Mouse (Mus musculus): Measurements from ENCODE around the gene Pou3f1.

The Pou3f1 gene

DNA sequence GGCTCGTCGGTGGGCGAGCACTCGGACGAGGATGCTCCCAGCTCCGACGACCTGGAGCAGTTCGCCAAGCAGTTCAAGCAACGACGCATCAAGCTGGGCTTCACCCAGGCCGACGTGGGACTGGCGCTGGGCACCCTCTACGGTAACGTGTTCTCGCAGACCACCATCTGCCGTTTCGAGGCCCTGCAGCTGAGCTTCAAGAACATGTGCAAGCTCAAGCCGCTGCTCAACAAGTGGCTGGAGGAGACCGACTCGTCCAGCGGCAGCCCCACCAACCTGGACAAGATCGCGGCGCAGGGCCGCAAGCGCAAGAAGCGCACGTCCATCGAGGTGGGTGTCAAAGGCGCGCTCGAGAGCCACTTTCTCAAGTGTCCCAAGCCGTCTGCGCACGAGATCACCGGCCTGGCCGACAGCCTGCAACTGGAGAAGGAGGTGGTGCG is 1.8 kb downstream of the Pou3f1 start:
- DNase-seq = peak; percentile 61

DNA sequence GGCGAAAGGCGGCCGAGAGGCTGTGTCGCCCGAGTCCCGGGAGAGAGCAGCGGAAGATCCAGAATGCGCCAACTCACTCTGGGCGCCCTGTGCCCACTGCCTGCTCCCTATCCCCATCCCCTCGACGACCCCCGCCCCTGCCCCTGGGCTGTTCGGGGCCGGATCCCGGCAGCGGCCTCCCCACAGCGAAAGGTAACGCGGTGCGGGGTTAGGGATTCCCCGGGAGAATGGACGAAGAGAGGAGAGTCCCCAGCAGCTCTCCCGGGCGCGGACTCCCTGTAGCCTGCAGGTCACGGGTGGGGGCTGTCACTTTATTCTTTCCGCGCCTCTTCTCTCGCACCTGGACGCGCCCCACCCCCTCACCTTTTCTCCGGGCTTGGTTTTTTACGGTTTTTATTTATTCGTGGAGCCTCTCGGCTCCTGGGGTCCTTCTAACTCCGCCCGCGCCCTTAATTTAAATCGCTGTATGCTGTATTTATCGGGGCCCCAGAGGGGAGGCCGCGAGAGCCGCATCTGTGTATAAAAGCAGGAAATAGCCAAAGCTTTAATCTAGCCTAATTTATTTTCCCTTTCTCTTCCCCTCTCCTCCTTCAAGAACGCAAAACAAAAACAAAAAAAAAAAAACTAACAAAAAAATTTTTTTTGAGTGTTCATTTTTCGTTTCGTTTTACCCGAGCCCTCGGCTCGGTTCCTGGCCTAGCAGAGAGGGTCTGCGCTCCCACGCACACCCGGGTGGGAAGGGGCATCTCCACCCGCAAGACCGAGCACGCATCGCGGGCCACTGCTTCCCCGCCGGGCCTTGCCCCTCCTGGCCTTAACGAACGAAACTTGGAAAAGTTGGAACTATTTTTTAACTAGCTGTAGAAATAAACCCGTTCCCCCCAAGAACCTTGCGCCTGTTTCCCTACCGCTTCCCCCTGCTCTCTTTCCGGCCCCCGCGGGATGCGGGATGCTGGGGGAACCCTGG is 2.9 kb downstream of the Pou3f1 start:
- DNase-seq = peak; percentile 48

DNA sequence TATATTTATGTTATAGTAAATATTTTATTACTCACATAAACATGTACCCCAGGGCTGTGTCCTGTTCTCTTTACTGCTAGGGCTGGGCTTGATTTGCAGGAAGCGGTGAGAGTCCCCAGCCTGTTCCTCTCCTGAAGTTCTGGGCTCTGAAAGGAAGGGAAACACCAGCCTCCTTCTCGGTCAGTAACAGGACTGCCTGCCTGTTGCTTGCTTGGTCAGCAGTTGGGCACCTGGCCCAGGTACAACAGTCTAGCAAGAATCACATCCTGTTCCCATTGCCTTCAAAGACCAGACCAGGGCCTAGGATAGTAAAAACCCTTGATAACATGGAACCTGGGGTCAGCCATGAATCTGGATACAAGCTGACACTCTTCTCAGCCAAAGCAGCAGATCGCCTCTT is 4.0 kb downstream of the Pou3f1 start:
- no peak for DNase-seq

DNA sequence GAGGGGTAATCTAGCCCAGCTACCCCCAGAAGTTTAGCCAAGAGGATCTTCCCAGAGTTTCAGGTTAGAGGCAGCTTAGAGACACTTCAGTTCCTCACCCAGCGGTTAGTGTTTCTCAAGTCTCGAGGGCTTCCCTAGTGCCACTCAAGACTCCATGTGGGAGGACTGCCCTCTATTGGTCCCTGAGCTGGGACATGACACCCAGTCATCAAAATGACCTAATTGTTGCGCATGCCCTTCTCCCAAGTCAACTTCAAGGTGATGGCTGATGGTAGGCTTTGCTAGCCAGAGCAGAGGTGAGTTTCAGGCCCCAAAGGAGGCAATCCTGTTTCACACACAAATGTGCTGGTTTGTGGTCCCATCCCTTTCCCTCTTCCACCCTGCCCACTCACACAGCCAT is 6.4 kb downstream of the Pou3f1 start:
- DNase-seq = peak; percentile 47

DNA sequence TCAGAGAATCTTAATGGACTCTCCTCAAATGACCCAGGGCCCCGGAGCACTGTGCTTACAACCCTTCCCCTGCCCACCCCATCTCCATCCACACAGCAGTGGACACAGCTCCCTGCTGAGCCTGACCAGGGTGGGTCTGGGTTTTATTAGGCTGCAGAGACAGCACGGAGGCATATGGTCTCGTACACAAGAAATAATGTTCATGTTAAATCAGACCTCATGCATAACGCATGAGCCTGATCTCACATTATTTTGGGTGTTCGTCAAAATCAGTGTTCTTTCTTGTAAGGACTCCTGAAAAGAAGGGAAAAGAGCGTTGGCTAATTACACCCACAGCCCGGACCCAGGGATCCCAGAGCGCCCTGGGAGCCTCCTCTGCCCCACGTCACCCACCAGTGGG is 7.6 kb downstream of the Pou3f1 start:
- no peak for DNase-seq

DNA sequence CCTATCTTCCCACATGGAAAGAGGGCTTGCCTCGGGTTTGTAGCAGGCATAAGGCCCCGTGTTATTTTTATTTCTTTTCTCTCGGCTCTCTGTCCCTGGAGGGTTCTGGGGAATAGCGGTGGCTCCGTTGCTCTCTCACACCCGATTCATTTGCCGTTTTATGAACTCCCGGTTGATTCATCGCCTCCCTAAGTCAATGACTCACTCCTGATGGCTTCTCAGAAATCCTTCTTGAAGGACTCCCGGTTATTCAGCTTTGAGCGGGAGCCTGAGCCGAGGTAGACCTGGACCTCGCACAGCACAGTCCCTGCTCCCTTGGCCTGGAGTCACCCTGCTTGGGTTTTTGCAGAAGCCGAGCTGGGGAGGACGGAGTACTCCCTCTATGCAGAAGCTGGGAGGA is 8.0 kb downstream of the Pou3f1 start:
- no peak for DNase-seq

DNA sequence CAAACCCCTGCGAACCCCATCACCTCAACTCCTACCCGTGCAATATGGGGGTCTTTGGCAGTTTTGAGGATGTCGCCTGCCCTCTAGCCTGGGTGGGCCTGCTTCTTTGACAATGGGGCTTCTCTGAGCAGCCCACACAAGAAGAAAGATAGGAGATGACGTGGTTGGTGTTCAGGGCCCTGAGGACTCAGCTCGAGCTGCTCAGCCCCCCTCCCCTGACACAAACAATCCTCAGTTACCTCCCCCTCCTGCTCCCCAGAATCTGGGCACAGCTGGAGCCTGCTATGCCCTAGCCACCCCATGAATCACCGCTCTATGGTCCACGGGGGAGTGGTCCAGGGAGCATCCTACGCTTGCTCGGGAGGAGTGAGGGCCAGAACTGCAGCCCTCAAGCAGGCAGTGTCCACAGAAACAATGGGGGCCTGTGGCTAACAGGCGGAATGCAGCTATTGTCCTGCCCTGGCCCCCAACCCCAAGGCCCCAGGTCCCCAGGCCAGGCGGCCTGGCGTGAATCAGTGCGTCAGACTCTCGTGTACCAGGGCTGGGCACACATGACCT is 10.9 kb downstream of the Pou3f1 start:
- DNase-seq = no peak

DNA sequence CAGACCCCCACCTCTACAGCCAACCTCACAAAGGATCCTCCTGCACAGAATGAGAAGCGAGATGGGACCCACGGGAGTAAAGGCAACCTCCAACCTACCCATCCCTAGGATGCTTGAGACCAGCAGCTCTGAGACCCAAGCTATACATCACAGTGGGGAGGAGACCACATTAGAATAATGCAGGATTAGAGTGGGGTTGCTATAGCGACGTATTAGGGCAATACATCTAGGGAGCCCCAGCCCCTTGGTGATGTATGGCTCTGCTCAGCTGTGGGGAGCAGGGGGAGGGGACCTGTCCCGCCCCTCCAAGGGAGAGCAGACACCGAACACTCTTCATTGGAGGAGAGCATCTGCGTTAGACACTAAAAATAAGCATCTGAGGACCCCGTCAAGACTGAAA is 11.5 kb downstream of the Pou3f1 start:
- DNase-seq = peak; percentile 74

DNA sequence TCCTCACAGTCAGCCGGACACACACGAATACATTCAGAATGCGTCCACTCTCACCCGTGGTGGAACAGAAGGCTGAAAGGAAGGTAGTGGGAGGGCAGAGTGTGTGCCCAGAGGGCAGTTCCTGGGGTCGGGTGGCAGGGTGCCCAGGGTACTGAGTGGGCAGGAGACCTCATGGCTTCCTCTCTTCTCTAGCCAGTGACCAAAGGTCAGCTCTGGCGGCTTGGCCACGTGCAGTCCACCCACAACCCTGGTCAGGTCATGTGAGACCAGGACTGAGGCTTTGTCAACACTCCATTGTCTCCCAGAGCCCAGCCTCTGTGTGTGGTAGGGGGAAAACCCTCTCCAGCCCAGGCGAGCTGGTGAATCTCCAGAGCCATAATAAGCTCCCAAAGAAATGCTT is 13.6 kb downstream of the Pou3f1 start:
- DNase-seq = no peak

DNA sequence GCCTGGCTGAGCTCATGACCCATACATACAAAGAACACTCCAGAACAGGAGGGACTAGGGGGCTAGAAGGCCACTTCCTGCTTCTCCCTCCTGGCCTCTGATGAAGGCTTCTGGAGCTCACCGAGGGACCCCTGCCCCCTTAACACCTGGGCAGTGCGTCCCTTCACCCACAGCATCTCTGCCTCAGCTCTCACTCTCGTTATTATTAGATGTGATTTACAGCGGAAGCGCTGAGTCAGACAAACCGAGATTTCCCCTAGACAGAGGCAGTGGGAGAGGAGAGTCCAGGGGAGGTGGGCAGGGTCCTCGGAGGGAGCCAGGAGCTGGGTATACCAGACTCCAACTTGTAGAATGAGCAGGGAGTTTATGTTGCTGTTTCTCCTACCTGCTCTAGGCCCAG is 15.0 kb downstream of the Pou3f1 start:
- DNase-seq = no peak

DNA sequence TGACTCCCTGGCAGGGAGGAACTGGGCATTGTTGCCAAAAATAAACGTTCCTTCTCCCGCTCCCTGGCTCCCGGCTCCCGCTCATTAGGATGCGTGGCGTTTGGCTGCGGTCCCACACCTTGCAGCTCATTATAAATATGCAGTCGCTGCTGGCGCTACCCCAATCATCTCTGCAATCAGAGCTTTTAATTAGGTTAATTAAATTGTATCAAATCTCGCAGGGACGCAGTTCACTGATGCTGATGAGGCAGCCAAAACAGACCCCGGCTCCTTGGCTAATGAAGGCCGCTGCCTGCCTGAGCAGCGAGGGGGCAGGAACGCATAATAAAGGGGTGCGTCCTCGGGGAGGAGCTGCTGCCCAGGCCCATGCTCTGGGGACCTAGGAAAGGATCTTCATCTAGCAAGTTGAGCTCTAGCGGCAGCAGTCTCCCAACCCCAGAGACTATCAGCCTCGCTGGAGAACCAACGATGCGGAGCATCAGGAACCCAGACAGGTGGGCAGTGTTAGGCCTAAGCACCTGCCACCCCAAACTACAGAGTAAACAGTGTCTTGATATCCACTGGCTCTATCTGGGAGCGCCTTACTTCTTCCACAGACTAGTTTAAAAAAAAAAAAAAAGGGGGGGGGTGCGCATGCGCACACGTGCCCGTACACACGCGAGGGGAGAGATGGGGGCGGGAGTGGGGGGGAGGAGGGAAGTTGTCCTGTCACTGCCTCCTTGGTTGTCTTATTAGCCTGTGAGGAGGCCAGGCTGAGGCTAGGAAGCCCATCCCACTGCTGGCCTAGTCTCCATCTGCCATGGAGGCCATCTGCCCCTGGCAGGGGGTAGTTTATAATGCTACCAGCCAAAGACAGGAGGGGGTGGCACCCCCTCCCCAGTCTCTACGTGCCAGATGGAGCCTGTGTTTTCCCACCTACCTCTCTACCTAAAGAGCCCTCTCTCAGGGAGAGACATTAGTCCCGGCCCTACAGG is 16.0 kb downstream of the Pou3f1 start:
- DNase-seq = peak; percentile 43

DNA sequence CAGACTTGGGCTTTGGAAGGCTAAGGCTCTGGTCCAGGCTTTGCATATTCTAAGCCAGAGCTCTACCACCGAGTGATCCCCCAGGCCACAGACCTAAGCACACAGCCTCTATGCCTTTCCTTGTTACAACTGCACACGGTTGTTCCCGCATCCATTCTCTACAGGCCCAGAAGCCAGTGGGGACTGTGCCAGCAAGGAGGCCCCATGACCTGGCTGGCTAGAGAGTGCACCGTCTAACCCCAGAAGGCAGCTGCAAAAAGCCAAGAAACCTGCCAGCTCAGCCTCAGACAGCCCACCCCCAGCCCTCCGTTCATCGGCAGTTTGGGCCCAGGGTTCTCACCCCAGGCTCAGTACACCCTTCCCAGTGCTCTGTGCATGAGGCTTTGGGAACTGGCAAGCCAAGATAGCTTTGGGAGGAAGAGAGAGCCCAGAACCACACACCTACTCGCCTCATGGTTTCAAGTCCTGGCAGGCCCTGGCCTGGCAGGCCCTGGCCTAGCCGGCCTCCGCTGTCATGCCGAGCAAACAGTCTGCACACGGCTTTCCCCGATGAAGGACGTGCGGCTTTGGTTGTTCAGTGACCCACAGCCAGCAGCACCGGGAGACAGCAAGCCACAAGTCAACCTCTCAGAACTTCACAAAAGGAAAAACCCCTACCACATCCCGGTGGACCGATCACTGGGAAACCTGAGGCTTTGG is 17.9 kb downstream of the Pou3f1 start:
- DNase-seq = no peak

DNA sequence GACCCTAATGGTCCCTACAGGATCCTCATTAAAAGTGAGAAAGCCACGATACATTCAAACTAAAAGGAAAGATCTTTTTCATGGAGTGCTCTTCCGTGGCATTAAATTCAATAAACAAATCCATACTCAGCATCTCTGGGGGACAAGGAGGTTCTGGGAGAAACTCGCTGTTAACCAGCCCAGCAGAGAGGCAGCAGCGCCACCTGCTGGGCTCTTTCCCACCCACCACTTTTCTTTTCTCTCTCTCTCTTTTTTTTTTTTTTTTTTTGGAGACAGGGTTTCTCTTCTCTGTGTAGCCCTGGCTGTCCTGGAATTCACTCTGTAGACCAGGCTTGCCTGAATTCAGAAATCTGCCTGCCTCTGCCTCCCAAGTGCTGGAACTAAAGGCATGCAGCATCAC is 18.4 kb downstream of the Pou3f1 start:
- DNase-seq = peak; percentile 86

DNA sequence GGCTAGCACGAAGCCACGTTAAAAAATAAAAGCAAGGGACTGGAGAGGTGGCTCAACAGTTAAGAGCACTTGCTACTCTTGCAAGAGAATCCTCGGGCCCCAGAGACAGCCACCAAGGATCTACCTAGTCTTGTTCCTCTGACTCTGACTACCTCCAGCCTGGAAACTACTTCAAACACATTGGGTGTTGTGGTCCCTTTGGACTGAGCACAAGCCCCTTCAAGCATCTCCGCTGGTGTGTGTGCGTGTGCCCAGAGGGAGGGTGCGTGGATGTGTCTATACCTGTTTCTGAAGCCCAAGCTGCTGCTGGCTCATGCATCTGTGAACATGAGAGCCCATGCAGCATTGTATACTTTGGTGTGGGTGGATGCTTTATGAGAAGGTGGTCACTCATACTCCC is 19.4 kb downstream of the Pou3f1 start:
- no peak for DNase-seq

DNA sequence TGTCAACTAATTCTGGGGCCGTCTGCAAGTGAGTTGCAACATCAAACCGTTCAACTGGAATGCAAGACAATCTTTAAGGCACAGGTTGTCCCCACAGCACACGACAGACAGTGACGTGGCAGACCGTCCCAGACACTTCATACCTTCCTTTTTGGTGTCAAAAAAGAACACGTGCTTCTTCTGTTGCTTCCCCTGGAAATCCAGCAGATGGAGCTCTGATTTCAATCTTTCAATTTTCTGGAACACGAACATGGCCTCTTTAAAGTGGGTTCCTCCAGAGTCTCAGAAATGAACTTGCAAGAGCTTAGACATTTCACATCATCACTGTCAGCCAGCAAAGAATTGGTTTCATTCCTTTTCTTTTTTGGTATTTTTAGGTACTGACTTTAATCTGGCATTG is 25.7 kb downstream of the Pou3f1 start:
- peak; percentile 53 for DNase-seq

DNA sequence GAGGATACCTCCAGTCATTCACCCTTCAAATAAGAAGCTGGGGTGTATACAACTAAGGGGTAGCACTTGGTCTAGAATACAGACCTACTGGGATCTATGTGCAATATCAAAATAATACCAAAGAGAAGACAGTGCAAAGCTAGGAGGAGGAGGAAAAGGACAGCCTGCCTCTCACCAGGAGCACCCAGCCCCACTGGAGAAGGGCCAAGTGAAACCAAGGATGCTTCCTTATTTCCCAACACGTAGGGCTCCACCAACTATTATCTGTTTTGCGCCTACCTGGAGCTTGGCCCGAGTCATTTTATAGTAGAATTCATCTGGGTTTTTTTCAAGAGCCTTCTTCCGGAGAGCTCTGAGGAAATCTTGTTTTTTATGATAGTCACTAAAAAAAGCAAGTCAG is 26.9 kb downstream of the Pou3f1 start:
- no peak for DNase-seq

DNA sequence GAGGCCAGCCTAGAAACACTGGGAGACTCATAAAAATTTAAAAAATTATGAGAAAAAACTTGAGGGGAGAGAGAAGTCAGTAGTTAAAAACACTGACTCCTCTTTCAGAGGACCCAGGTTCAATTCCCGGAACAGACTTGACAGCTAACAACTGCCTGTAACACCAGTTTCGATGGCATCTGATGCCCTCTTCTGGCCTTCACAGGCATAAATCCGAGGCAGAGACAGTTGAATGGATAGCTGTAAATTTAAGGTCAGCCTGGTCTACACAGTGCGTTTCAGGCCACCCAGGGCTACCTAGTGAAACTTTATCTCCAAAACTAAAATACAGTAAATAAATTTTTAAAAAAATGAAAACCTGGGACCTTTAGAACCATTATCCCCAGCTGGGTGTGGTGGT is 28.4 kb downstream of the Pou3f1 start:
- no peak for DNase-seq

DNA sequence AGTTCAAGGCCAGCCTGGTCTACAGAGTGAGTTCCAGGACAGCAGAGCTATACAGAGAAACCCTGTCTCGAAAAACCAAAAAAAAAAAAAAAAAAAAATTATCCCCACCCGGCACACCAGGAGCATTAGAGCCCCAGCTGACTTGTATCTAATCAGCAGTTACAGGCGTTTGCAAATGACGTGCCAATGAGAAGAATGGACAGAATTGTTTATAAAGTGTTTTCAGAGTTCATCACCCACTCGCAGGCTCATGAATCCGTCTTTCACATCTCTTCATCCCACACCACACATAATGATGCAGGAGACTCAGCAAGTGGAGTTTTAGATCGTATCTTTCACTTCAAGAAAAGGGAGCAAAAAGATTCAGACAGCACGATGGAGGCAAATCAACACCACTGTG is 28.8 kb downstream of the Pou3f1 start:
- DNase-seq = no peak

DNA sequence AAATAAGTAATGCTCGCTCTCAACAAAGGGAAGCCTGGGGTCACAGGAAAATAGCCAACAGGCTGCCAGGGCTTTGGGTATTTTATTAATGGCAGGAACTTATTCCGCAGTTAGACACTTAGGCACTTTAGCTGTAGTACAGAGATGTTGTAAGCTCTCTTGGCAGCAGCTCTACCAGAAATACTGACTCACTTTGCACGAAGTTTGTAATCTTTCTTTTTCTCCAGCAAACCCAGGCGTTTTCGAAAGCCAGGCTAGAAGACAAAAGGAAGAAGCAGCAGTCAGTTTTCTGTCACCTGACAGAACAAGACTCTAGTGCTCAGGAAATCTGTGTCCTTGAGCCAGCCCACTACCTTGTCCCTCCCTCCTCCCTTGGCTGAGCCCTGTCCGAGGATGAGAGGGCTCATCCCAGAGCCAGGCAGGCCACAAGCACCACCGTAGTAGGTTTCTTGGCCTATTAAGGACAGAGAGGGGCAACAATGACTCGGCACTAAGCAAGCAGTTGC is 29.3 kb downstream of the Pou3f1 start:
- no peak for DNase-seq

DNA sequence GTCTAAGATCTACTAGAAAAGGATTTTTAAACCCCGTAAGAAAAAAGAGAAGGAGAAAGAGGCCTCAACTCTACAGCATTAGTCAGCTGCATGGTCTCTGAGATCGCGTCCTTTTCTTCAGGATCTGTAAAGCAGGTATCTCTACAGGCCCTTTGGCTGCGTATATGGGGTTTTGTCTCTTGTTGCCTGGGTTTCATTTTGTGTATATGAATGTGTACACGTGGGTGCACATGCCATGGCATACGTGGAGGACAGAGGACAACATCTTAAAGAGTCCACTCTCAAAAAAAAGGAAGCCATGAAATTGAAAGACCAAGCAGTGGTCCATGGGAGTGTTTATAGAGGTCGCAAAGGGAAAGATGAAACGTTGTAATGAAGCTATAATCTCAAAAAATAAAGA is 34.8 kb downstream of the Pou3f1 start:
- no peak for DNase-seq

DNA sequence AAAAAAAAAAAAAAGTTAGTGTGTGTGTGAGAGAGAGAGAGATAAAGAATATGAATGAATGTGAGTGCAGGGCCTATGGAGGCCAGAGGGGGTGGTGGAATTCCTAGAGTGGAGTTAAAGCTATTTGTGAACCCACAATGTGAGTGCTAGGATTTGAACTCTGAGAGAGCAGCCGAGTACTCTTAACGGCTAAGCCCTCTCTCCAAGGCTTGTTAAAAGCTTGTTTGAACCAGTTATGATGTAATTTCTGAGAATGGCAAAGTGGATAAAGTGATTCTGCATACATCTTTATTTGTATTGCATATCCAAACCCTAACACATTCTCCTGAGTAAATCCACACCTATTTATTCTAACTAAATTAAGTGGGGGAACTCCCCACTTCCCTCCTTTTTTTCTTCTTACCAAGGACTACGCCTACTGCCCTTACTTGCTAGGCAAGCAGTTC is 35.8 kb downstream of the Pou3f1 start:
- no peak for DNase-seq

DNA sequence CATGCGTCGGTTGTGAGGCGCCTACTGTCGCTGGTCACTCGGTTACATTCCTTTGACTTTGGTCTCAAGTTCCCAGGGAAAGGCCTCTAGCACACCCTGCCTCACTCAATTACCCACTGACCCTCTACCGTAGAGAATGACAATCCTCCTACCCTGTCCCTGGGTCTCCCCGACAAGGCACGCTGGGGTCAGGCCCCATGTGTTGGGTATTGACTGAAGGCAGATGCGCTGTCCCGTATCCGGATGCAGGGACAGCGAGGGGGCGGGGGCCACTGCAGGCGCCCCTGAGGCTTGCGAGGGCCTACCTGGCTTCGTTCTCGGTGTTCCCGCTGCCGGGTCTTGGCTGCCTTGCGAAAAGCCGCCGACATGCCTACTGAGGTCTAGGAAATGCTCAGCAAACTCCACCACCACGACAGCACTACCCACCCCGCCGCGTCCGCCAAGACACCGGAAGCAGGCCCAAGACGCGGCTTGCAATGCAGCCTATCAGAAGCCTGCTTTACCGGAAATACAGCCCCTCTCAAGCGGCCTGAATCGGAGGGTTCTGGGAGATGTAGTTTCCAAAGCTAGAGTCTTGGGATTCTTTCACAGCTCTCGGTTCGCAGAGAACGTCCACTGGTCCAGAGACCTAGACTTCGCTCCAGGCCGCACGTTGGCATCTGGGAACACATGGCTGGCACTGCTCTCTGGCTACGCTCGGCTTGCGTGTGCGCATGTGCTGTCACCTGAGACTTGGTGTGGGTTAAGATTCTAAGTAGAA is 36.7 kb downstream of the Pou3f1 start, which contains the start of gene Utp11:
TSS of gene Utp11 (minus strand) at position 466 of the 760 bp plus-strand sequence.
- DNase-seq = peak; percentile 95
